Mouse (Mus musculus) layer of hippocampus, postnatal 14 days (tissue): Measurements from ENCODE around the gene Sept10. TPM values are rescaled to one million over a fixed set of nuclear protein-coding genes. Genes with fewer than 3 reads are reported as not detected.

Experiments
- DNase-seq, 2 experiments: peaks; one replicate each; pipeline ENCODE4 v3.0.0; 2021 to 2022; ENCODE audit warnings: low spot score in 2 of 2, mixed read lengths in 1 of 2
- long read RNA-seq, 2 experiments: library from polyadenylated mRNA; stranded (forward); transcript quantifications; one replicate each; pipeline ENCODE4 v2.0.0; 2021
- total RNA-seq, 2 experiments: library from RNA; stranded (reverse); gene quantifications; 2 replicates each; pipeline ENCODE4 v1.2.3; 2021

The Sept10 gene
- total RNA-seq: 10 to 100 TPM in 1 of 2 experiments, 1 to 10 TPM in 1; 9.7 to 12.6 TPM
- long read RNA-seq, experiment 1, partial matches to known transcripts: 0 of 1 reads
- long read RNA-seq, experiment 1, other reads (novel, unspliced or antisense): 0 of 1 reads
- long read RNA-seq, experiment 2, partial matches to known transcripts: 0 of 4 reads
- long read RNA-seq, experiment 2, other reads (novel, unspliced or antisense): 1 of 4 reads

- DNase-seq: peak; percentile 97
These were observed at the start of gene Sept10, which contains the start of gene Sowahc for GRCm38 (mm10) chr10:59221473-59222270. Gene Sept10, minus strand, starts transcription at chr10:59221847. Gene Sowahc, plus strand, starts transcription at chr10:59221953.

DNA sequence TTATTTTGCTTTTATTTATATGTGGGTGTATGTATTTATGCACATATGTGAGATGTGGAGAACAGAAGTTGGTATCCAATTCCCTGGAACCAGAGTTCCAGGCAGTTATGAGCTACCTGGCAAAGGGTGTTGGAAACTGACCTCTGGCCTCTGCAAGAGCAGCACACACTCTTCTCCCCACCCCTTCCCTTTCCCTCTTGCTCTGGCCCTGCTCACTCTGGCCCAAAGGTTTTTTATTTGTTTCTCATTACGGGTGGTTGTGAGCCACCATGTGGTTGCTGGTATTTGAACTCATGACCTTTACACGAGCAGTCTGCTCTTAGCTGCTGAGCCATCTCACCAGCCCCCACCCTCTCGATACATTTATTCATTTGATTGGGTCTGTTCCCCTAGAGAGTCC is 47.1 kb upstream of the Sept10 start:
- DNase-seq: no peak

DNA sequence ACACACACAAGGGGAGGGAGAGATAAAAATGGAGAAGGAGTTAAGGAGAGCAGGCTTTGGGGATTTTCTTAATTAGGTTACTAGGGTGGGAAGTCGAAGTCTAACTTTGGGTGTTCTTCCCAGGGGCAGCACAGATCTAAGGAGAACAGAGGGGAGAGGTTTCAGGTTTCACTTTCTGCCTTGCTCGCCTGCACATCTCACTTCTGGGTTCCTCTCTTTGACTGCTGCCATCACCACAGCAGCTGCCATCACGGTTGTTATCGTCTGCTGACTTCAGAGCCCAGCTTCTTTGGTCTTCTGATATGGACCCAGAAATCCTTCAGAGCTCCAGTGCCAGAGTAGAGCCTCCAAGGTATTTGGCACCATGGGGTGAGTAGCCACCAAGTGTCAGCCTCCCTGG is 46.5 kb upstream of the Sept10 start:
- DNase-seq: no peak

DNA sequence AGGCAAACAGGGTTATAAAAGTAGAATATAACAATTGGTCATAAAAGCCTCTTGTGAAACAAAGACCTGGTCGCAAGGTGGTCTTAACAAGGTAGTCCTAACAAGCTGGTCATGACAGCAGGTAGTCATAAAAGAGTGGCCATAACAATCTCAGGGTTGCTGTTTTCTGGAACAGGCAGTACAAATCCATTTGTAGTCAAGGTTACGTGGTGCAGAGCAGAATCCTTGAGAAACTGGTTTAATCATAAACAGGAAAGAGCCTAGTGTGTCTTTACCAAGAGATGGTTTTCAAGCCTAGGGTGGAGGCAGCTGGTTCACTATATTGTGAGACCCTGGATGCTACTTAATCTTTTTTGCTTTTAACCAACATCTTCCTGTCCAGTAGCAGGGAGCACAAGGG is 45.6 kb upstream of the Sept10 start:
- no peak for DNase-seq

- no peak for DNase-seq
These were observed 44.5 kb upstream of the Sept10 start for GRCm38 (mm10) chr10:59266097-59266496.

- no peak for DNase-seq
These were observed 44.0 kb upstream of the Sept10 start for GRCm38 (mm10) chr10:59265674-59266073.

GRCm38 (mm10) chr10:59265067-59265466 is 43.4 kb upstream of the Sept10 start:
- DNase-seq: no peak

DNA sequence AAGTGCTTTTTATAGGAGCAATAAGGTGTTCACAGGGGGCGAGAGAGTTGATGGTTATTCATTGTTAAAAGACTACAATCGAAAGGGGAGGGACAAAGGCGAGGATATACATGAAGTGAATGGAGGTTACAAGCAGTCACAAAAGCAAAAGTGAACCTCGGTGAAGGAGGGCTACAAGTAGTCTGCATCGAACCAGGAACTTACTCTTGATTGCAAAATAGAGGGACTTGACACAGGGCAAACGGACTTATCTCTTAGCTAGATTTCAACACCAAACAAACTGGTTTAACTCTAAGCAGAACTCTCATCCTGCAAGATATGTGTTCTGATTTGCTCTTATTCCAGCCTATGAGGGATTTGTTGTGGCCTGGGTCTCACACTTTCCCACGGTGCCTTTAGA is 41.3 kb upstream of the Sept10 start:
- DNase-seq: no peak

GRCm38 (mm10) chr10:59262021-59262420 is 40.4 kb upstream of the Sept10 start:
- DNase-seq: no peak

- DNase-seq: no peak
These were observed 40.0 kb upstream of the Sept10 start for GRCm38 (mm10) chr10:59261603-59262002.

- peak in 1 of 2 experiments; percentile 61 for DNase-seq
These were observed 37.9 kb upstream of the Sept10 start for GRCm38 (mm10) chr10:59259572-59259971.

DNA sequence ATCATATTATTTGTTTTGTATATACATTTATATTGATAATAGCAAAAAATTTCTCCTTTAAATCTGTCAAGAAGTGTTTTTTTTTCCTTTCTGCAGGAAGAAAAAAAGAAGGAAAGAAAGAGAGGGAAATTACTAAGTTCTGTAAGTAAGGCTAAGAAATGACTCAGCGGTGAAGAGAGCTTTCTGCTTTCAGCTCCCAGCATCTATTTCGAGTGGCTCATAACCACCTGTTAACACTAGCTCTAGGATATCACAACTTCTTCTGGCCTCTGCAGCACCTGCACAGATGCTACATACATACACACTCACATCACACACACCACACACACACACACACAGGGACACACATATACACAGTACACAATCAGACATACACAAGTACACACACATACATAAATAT is 34.9 kb upstream of the Sept10 start:
- no peak for DNase-seq

DNA sequence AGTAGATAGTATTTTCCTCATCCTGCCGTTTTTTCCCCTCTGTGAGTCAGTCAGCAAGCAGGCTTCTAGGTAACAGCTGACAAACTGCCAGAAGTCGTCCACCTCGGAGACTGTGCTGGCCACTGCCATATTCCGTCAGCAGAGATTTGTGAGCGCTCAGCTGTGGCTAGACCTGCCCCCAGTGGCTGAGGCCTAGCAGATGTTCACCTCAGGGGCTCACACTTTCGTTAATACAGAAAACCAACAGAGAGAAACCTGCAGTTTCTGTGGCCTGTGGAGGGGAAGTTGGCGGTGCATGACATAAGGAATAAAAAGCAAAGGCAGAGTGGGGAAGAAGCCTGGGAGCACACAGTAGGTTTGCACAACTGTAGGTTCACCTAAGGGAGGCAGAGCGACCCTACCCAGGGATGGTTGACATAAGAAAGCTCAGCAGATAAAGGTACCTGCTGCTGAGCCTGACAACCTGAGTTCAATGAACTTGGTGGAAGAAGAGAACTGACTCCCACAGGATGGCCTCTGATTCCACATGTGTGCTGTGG is 32.0 kb upstream of the Sept10 start:
- DNase-seq: no peak

GRCm38 (mm10) chr10:59252396-59252795 is 30.7 kb upstream of the Sept10 start:
- no peak for DNase-seq

GRCm38 (mm10) chr10:59251980-59252379 is 30.3 kb upstream of the Sept10 start:
- no peak for DNase-seq

- no peak for DNase-seq
These were observed 29.0 kb upstream of the Sept10 start for GRCm38 (mm10) chr10:59250679-59251078.

DNA sequence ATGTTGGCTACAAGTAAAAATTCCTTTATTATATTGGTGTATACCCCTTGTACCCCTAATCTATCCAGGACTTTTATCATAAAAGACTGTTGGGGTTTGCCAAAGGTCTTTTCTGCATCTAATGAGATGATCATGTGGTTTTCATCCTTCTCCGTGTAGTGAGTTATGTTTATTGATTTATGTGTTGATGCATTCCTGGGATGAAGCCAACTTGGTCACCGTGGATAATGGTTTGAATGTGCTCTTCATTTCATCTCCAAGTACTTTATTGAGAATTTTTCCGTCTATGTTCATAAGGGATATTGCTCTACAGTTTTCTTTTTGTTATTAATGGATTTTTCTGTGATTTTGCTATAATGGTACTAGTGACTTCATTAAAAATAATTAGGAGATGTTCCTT is 27.9 kb upstream of the Sept10 start:
- DNase-seq: no peak

GRCm38 (mm10) chr10:59241141-59241541 is 19.5 kb upstream of the Sept10 start:
- DNase-seq: peak in 1 of 2 experiments; percentile 20

DNA sequence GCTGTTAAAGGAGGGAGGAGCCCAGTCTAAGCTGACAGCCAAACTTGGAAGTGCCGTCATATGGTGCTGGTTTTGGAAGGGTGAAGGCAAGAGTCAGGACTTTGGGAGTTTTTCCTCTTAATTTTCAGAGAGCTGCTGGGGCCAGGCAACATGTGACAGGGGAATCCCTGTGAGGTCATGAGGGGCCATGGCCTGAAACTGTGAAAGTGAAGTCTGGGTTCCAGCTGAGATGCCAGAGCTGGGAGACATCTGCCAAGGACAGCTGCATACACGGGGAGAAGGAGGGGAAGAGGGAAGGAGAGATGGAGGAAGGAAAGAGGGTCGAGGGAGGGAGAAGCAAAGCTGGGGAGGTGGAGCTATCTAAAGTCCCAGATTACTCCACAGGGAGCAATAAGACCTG is 16.1 kb upstream of the Sept10 start:
- no peak for DNase-seq

DNA sequence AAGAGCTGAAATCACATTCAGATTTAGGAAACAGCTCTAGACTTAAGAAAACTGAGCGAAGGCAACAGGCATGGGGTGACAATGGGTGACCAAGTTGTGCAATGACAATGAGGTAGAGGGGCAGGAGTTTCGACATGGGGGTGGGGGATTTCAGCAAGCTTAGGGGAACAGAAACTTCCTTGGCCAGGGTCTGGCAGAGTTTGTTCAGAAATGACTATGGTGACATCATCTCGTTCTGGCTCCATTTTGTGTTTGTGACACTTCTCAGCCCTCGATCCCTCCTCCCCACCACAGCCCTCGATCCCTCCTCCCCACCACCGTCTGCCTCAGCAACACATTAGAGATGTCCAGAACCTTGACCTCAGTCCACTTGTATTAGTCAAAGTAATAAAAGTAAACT is 14.8 kb upstream of the Sept10 start:
- no peak for DNase-seq

DNA sequence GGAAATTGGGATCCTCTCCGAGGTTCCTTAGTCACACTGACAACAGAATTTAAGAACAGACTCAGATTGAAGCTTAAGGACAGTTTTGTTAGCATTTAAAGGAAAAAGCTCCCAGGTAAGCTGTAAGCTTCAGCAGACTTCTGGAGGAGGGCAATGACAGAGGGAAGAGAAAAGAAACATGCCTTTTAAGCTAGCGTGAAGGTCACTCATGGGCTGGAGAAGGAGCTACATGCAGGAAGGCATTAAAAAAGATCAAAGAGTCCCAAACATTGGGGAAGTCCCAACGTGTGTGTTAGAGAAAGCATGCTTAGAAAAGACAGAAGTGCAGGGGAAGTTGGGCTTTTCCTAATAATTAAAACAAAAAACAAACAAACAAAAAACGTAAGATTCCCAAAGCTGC is 14.2 kb upstream of the Sept10 start:
- DNase-seq: no peak

DNA sequence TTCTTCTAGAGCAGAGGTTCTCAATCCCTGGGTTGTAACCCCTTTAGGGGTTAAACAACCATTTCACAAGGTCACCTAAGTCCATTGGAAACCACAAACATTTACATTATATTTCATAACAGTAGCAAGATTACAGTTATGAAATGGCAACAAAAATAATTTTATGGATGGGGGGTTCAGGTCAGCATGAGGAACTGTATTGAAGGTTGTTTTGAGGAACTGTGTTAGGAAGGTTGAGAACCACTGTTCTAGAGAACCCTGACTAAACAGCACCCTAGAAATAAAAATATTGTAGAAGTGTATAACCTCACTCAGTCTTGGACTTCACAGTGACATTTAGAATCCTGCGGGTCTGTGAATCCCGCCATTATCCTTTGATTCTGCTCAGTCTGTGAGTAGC is 13.6 kb upstream of the Sept10 start:
- DNase-seq: no peak
